Comparison of ENCODE assay signal across 18 mouse cellular contexts in the genomic region with DNA sequence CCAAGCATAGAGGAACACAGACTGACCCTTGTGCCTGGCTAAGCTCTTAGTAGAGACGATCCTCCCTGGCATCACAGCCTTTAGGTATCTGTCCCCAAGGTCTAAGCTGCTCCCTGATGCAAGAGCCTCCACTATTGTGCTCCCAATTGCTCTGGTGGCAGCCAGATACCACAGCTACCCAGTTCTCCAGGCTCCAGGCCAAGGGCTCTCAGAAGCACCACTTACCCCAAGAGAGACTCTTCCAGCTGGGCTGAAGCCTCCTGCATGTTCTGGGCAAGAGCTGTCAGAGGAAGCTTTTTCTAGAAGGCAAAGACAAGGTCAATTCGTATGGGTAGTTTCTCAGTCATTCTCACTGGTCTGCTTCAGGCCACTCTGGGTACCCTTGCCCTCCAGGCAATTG. TPM values are rescaled to one million over a fixed set of nuclear protein-coding genes. Genes with fewer than 3 reads are reported as not detected.
A peak's percentile ranks its signal among the peaks of the same experiment; 100 is the strongest.
DNase-seq lines count a peak whose midpoint lies in the region; ATAC-seq and TF ChIP-seq lines count a peak whose summit lies in the region.
"Had no signal": no experiment of that assay in that cellular context is flagged by ENCODE, and none has a peak within 500 bp of the region (broad histone marks: within the 10 kb centered on the region; RNA-seq: fewer than 3 reads in every experiment).

No protein-coding gene starts in this region.

- no peaks in the 10 kb centered on the region for H3K9me3 ChIP-seq in liver, embryonic 13.5 days (replicated peaks)
- no peaks in the 10 kb centered on the region for H3K9me3 ChIP-seq in liver, postnatal 0 days (ENCODE audit: low read length)
- no peaks in the 10 kb centered on the region for H3K9me3 ChIP-seq in midbrain, embryonic 16.5 days (replicated peaks; ENCODE audit: control insufficient read depth, low read length, poor library complexity, severe bottlenecking)
- H3K9me3 ChIP-seq: embryonic facial prominence, embryonic 10.5 days had no signal

- H3K4me2 ChIP-seq in liver, embryonic 13.5 days = no peak overlapping the region
- no peak overlapping the region for H3K4me2 ChIP-seq in liver, postnatal 0 days (ENCODE audit: low read depth, low read length)
- H3K4me2 ChIP-seq in midbrain, embryonic 16.5 days (ENCODE audit: low read length) = no peak overlapping the region
- H3K4me2 ChIP-seq: midbrain, embryonic 11.5 days had no signal

- 78% methylated on average over 2 of the region's 2 CpGs for WGBS in liver, embryonic 13.5 days (ENCODE audit: insufficient replicate concordance)
- WGBS in liver, postnatal 0 days (ENCODE audit: insufficient replicate concordance) = 77% methylated on average over 2 of the region's 2 CpGs
- WGBS in lung, adult 2 months = 81% methylated on average over 2 of the region's 2 CpGs
- WGBS in midbrain, embryonic 16.5 days = 80% methylated on average over 2 of the region's 2 CpGs

- H3K27me3 ChIP-seq in liver, embryonic 13.5 days = no peaks in the 10 kb centered on the region
- no peaks in the 10 kb centered on the region for H3K27me3 ChIP-seq in liver, postnatal 0 days (ENCODE audit: insufficient read depth, low read length)
- H3K27me3 ChIP-seq in midbrain, embryonic 16.5 days (ENCODE audit: control insufficient read depth, insufficient read depth, low read depth, low read length) = no peaks in the 10 kb centered on the region

- peaks cover 78% of the 10 kb centered on the region for H3K36me3 ChIP-seq in liver, embryonic 13.5 days
- H3K36me3 ChIP-seq in liver, postnatal 0 days (replicated peaks; ENCODE audit: insufficient read depth, low read length) = peaks cover 75% of the 10 kb centered on the region
- H3K36me3 ChIP-seq in midbrain, embryonic 16.5 days (ENCODE audit: control insufficient read depth, insufficient read depth, low read length) = peaks cover 22% of the 10 kb centered on the region

- H3K4me3 ChIP-seq in liver, embryonic 13.5 days (replicated peaks) = no peak overlapping the region
- no peak overlapping the region for H3K4me3 ChIP-seq in liver, postnatal 0 days (ENCODE audit: low read depth, low read length)
- no peak overlapping the region for H3K4me3 ChIP-seq in lung, adult 2 months (replicated peaks; ENCODE audit: extremely low read depth, low read depth, low read length)
- no peak overlapping the region for H3K4me3 ChIP-seq in midbrain, embryonic 16.5 days (ENCODE audit: low read depth, low read length)
- H3K4me3 ChIP-seq: embryonic facial prominence, embryonic 10.5 days; erythroblast, embryonic 14.5 days; myocyte had no signal

- H3K27ac ChIP-seq in liver, embryonic 13.5 days = peak overlapping the region; percentile 65
- no peak overlapping the region for H3K27ac ChIP-seq in liver, postnatal 0 days (ENCODE audit: low read depth)
- H3K27ac ChIP-seq in midbrain, embryonic 16.5 days (ENCODE audit: low read length) = no peak overlapping the region
- H3K27ac ChIP-seq: embryonic facial prominence, embryonic 10.5 days; hindbrain, postnatal 0 days had no signal

- H3K4me1 ChIP-seq in liver, embryonic 13.5 days (replicated peaks) = peaks cover 61% of the 10 kb centered on the region
- H3K4me1 ChIP-seq in liver, postnatal 0 days (ENCODE audit: insufficient read depth) = no peaks in the 10 kb centered on the region
- H3K4me1 ChIP-seq in lung, adult 2 months (ENCODE audit: control insufficient read depth, insufficient read depth, low read length) = peaks cover 3% of the 10 kb centered on the region; the same call in 1 of the 2 replicates
- H3K4me1 ChIP-seq in midbrain, embryonic 16.5 days (ENCODE audit: control insufficient read depth, insufficient read depth, low read length) = no peaks in the 10 kb centered on the region

- DNase-seq in CD4-positive, CD25-positive, alpha-beta regulatory T cell, adult 2 months (ENCODE audit: low read depth, low spot score) = peak; percentile 7
- no peak for DNase-seq in liver, embryonic 13.5 days
- no peak for DNase-seq in liver, postnatal 0 days
- DNase-seq in lung, adult 2 months = peak; percentile 59
- no peak for DNase-seq in thymus, postnatal 25 days
- no peak for DNase-seq in frontal cortex, postnatal 36 days (ENCODE audit: low spot score in 2 of 2)
- DNase-seq: cerebellum, postnatal 14 days; kidney, postnatal 4 days; left cerebral cortex, postnatal 4 days; thymus, postnatal 14 days had no signal

- no peak for ATAC-seq in CD4-positive, CD25-positive, alpha-beta regulatory T cell, adult 4 months
- no peak for ATAC-seq in liver, embryonic 13.5 days (ENCODE audit: low read depth)
- ATAC-seq in liver, postnatal 0 days = no peak
- ATAC-seq in midbrain, embryonic 16.5 days = no peak
- ATAC-seq: forebrain, embryonic 16.5 days; hindbrain, postnatal 0 days had no signal

- TF ChIP-seq CTCF in liver, postnatal 0 days (IDR thresholded peaks at IDR 0.05; ENCODE audit: low read depth) = no peak
- TF ChIP-seq CTCF in lung, adult 2 months (IDR thresholded peaks at IDR 0.05; ENCODE audit: insufficient read depth, low read length) = no peak

- TF ChIP-seq POLR2A in lung, adult 2 months (IDR thresholded peaks at IDR 0.05; ENCODE audit: borderline replicate concordance, extremely low read depth, low read depth, low read length) = no peak

- no peak for TF ChIP-seq EP300 in liver, postnatal 0 days (IDR thresholded peaks at IDR 0.05; ENCODE audit: low read depth)

- 0 out of 2 replicates have a peak overlapping the region, but pooled peaks have one; percentile 2 for H3K9ac ChIP-seq in liver, embryonic 13.5 days
- H3K9ac ChIP-seq in liver, postnatal 0 days (replicated peaks) = no peak overlapping the region
- H3K9ac ChIP-seq in midbrain, embryonic 16.5 days (ENCODE audit: low read depth, low read length) = no peak overlapping the region

RNA-seq across cellular contexts. Expression of a gene that starts 46.2 kb away (rescaled TPM):
- polyA plus RNA-seq in CD4-positive, CD25-positive, alpha-beta regulatory T cell, adult 4 months (2017; shearing (Covaris generic)) = 10 to 100 TPM; 25.5 to 32.4 TPM
- 30.6 and 33.7 TPM in 2 replicates for polyA plus RNA-seq in liver, embryonic 13.5 days (2015; fragmentation: Nextera tagmentation; extraction: Ambion mirVana)
- polyA plus RNA-seq in liver, postnatal 0 days (2015; fragmentation: Nextera tagmentation; extraction: Ambion mirVana) = 10.8 and 12.2 TPM in 2 replicates
- polyA plus RNA-seq in lung, adult 2 months (2012; rRNA removed) = 15.2 and 17.8 TPM in 2 replicates
- polyA plus RNA-seq in midbrain, embryonic 16.5 days (2015; fragmentation: Nextera tagmentation; extraction: Ambion mirVana) = 110 and 117 TPM in 2 replicates

RNA-seq across cellular contexts. Expression of a gene that starts 46.3 kb away (rescaled TPM):
- polyA plus RNA-seq in CD4-positive, CD25-positive, alpha-beta regulatory T cell, adult 4 months (2017; shearing (Covaris generic)) = 10 to 100 TPM; 22.5 to 22.7 TPM
- polyA plus RNA-seq in liver, embryonic 13.5 days (2015; fragmentation: Nextera tagmentation; extraction: Ambion mirVana) = 8.5 and 12.0 TPM in 2 replicates
- 6.0 and 6.8 TPM in 2 replicates for polyA plus RNA-seq in liver, postnatal 0 days (2015; fragmentation: Nextera tagmentation; extraction: Ambion mirVana)
- polyA plus RNA-seq in lung, adult 2 months (2012; rRNA removed) = 28.5 and 35.3 TPM in 2 replicates
- 8.3 and 8.9 TPM in 2 replicates for polyA plus RNA-seq in midbrain, embryonic 16.5 days (2015; fragmentation: Nextera tagmentation; extraction: Ambion mirVana)

Comparison
In these comparisons a context has a peak if more than half of its experiments do, and no peak if none do; other contexts are left out.
1. DNase-seq: peak in CD4-positive, CD25-positive, alpha-beta regulatory T cell, adult 2 months (single experiment) and lung, adult 2 months (single experiment); none in liver, embryonic 13.5 days (single experiment), liver, postnatal 0 days (single experiment), thymus, postnatal 25 days (single experiment) and frontal cortex, postnatal 36 days (0 of 2).